Mouse (Mus musculus) spleen, adult 2 months (tissue): ENCODE measurements around the gene Inhba.

Source experiments
- CTCF ChIP-seq: fragments of 200-500 bp; IDR thresholded peaks from 2 replicates; pipeline ENCODE4 v1.5.1; 2011; ENCODE audit warnings: mild to moderate bottlenecking, inconsistent platforms; ENCODE audit not compliant: insufficient read depth, insufficient read length, insufficient replicate concordance; ENCODE audit errors: extremely low read depth
- POLR2A ChIP-seq: fragments of 200-500 bp; IDR thresholded peaks from 2 replicates; pipeline ENCODE4 v1.6.1; 2011; ENCODE audit warnings: low read depth, low read length, inconsistent platforms

GRCm38 (mm10) chr13:16017338-16017737 is 5.7 kb downstream of the Inhba start:
- TF ChIP-seq CTCF (no peak), POLR2A (no peak)
